Mouse (Mus musculus) CH12F3 (cell line): Measurements from ENCODE around the gene Pik3ca.

Source experiments
- in situ Hi-C: fragments of 300-500 bp; cut with MboI; formaldehyde crosslinking; loops from 2 replicates; pipeline ENCODE4 v1.14.3; 2020; ENCODE audit warnings: low sequenced_read_pairs

Pik3ca gene

DNA sequence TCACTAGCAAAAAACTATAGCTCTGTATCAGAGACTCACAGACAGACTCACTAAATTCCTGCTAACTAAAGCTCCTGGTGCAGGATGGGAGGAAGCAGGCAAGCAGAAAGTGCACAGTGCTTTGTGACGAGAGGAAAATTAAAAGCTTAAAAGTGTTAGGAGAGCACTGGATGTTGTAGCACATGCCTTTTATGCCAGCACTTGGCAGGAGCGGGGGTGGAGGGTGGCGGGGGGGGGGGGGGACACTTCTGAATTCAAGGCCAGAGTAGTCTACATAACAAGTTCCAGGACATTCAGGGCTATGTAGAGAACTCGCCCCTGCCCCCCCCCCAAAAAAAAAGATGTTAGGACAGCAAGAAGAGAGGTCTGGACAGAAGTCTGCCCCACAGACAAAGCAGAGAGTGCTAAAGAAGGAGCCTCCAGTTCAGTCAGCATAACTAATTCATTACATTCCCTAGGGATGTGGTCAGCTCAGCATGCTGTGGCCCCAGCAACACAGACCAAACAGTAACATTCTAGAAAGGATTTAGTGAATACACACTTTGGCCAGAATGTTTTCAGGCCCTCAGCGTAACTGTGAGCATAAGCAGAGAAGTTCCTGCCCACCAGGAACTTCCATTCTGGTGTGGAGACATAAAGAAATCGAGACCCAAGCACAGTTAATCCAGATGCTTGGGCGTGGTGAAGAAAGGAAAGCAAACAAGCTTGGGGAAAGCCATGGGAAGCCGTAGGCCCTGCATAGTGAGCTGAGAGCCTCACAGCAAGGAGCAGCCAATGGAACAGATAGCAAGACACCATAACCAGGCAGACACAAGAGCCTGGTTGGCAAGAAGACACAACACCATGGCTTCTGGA lies 98.6 kb downstream of the Pik3ca start:
- in situ Hi-C loops = no loop called here

DNA sequence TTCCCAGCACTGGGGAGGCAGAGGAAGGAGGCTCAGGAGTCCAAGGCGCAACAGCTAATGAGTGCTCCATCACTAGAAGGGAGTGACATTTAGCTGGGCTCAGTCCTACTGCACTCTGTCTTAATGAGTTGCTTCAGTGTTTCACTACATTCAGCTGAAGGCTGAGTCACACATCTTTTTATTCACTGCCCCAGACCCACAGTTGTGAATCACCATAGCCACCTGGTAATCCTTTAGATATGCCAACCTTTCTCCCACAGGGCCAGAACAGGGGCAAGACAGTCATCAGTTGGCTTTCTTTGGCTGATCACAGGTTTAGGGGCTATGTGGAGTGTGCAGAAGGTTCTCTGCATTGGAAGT lies 99.2 kb downstream of the Pik3ca start:
- in situ Hi-C loops = no loop called here

DNA sequence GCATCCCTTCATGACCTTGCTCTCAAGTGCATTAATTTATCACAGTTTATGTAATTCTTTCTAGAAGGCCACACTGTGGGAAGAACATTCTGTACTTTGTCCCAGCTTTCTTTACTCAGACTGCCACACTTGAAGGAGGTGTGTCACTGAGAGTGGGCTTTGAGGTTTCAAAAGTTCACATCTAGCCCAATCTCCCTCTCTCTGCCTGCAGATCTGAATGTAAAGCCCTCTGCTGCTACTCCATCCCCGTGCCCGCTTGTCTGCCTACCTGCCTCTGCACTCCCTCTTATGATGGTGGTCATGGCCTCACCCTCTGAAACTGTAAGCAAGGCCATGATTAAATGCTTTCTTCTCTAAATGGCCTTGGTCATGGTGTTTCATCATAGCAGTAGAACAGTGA lies 102.9 kb downstream of the Pik3ca start:
- in situ Hi-C loops = loop anchor here (5.0 kb wide), 1 partner anchor 153 kb away; no protein-coding TSS in a partner anchor

DNA sequence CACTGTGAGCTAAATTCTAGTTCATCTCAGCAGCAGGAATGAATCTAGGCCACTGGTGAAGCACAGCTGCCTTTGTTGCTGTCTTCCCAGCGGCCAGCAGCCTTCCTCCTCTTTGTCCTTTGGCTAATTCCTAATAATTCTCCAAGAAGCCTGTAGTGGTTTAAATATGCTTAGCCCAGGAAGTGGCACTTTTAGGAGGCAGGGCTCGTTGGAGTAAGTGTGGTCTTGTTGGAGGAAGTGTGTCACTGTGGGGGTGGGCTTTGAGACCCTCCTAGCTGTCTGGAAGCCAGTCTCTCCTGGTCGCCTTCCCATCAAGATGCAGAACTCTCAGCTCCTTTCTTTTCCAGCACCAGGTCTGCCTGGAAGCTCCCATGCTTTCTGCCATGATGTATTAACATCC lies 108.4 kb downstream of the Pik3ca start:
- in situ Hi-C loops = no loop called here

DNA sequence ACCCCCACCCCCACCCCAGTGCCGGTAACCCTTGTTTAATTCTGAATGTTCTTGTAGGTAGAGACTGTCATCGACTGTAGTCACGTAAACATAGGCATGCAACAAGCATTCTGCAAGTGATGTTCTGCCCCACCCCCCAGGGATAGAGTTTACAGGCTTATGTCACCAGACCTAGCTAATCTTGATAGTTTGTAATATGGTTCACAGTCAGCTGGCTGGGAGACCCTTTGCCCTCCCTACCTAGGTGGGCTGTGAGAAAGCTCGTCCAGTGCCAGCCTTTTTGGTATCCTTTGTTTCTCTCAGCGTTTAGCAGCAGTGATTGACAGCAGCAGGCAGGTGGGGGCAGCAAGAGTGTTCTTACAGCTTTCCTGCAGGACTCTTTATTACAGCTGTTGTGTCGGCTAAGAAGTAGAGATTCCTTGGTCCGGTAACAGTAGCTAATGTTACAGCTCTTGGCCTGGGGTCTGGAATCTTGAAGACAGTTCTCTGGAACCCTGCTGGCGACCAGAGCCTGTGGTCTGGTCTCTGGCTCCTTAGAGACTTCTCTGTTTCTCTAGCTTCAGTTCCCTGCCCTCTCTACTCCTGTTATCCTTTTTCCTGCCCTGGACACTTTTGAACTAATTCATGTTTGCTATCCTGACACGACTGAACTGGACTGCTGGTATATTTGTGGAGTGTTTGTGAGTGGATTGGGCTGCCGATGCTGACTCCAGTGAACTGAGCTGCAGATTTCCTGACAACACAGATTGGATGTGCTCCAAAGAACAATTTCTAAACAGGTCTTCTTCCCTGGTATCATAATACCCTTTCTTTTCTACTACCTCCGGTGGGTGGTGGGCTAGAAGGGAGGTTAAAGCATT lies 109.1 kb downstream of the Pik3ca start:
- in situ Hi-C loops = no loop called here

DNA sequence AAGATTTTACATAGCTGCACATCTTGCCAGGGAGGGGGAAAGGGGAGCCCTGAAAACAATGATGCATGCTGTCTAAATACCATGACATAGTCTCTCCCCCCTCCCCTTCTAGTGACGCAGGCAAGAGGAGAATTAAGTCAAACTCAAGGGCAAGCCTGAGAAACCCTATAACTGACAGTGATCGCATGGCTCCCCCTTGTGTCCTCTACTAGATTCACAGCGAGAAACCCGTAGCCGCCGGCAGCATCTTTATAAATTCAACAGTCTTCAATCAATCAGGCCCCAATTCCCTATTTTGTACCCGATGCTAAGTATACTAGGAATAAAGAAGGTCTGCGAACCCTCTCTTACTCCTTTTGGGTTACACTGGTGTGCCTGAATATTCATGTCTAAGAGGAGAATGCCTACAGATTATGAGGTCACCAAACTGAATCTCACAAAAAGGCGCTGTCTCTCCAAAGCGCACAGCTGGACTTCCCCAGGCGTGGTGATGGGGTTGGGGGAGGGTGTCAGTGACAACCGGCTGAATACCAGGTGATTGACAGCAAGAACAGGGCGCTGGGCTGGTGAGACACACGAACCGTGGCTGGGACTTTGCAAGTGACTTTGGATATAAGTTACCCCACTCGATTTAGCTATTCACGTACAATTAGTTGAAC lies 111.3 kb downstream of the Pik3ca start:
- in situ Hi-C loops = no loop called here

DNA sequence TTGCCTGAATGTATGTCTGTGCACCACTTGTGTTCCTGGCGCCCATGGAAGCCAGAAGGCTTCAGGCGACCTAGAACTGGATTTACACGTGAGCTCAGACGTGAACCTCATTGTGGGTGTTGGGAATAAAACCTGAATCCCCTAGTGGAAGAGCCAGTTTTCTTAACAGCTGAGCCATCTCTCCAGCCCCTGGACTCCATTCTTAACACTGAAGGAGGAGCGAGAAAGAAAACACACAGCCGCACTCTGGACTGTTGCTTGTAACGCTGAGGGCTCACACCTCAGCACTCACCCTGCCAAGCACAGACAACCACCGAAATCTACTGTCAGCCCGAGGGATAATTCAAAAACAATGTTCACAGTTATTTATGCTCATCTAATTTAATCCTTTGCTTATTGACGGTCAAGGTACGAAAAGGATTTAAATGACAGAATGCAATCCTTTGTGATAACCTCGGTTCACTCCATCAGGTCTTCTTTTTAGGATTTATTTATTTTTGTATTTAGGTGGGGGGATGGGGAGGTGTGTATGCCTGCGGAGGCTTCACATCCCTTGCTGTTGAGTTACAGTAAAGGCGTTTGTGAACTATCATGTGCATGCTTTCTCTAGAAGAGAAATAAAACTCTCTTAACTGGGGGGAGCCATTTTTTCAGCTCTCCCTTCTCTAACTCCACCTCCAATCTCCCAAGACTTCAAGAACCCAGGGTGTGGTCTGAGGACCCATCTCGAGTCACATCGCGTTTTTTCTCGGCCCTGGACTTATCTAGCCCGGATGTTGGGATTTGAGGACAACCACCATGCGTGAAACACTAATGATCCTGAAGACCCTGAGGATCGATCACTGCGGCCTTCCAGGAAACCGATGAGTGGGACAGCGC lies 112.3 kb downstream of the Pik3ca start, which contains the start of gene Zfp639:
Gene Zfp639, plus strand, starts transcription at position 764 of the 879 bp plus-strand sequence.
- in situ Hi-C loops = no loop called here

DNA sequence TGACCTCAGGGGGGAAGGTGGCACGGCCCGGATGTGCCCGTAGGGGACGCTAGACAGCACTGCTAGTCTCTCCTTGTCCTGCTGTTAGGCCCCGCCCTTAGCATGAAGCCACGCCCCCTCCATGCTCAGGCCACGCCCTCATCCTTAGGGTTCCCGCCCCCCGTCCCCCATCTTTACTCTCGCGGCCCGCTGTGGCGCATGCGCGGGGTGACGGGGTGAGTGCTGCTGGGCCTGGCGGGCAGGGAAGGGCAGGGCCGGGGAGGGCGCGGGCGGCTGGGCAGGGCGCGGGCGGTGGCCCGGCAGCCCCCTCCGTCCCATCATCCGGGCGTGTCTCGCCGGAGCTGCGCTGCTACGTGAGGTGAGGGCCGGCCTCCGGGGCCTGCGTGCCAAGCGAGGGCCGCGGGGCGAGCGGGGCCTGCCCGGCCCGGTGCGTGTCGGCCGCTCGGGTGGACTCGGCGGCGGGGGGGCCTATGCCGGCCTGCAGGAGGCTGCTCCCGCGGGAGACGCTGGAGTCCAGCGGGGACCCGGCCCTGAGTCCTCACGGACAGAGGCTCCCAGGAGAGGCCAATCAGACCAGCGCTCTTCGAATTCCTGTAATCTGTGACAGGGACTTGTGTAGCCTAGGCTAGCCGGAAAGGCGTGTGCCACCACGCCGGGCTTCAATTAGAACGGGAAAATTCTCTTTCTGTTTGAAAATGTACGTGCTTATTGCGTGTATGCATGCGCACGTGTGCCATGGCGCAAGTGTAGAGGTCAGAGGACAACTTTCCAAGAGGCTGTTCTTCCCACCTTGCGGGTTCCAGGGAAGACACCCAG lies 113.1 kb downstream of the Pik3ca start:
- in situ Hi-C loops = no loop called here

DNA sequence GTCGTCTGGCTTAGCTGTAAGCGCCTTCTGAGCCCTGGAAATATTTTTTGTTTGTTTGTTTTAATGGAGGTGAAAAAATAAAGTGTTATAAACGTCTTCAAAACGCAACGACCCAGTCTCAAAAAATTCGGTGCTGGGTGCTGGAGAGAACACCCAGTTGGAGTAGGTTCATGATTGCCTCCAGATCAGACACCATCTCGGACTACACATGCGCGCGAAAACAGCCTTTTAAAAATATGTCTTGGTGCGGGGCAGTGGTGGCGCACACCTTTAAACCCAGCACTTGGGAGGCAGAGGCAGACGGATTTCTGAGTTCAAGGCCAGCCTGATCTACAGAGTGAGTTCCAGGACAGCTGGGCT lies 113.7 kb downstream of the Pik3ca start:
- in situ Hi-C loops = no loop called here

DNA sequence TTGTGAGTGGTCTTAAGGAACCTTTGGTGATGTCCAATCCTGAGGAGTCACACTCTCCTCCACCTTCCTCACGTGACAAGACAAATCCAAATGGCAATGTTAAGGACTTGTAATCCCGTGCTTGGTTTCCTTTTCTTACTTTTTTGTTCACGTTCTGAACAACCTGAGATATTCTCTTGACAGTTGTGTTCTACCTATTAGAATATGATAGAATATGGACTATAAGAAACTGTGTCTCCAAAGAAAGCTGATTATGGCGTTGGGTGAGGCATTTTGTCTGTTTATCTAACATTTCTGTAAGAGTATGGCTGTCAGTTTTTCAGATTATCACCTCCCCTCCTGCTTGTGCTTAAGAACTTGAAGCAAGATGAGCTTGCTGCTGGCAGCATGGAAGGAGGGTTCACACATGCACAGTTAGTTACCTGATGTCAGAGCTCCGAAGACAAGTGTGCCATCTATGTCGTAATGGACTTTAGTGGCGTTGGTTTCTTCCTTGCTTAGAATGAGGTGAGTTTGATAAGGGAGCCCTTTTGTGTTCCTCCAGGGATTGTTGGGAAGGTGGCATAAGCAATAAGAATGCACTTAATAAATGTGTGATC lies 115.3 kb downstream of the Pik3ca start:
- in situ Hi-C loops = no loop called here

DNA sequence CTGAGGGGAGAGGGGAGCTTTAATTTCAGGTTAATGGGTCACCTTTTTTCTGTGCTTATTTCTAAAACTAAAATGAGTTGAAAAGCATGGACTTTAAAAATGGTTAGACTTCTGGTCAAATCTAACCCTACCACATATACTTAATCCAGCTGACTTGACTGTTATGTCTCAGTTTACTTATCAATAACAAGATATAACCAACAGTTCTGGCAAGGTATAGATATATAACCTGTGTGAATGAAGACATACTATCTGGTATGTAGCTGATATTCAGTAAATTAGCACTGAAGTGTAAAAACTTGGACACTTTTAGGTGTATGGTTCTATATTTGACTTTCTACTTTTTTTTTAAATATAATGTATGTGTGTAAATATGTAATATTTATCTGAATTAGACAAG lies 116.1 kb downstream of the Pik3ca start:
- in situ Hi-C loops = no loop called here
